Mouse (Mus musculus): Measurements from ENCODE around the gene Wdr77.

Wdr77 gene

DNA sequence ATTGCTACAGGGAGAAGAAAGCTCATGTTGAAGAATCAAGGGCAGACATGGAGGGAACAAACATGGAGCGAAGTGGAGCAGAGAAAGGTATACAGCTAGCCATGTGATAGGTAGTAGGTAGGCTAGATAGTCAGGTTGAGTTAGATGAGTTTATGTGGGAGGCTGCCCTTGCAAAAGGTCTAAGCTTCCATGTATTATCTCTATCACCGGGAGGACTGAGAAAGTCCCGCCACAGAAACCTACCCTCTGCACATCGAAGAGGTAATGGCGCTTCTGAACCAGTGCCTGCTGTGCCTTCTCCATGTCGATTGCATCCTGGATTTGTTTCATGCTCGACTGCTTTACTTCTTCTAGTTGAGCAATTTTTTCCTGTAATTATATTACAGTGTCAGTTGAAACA lies 7.8 kb upstream of the Wdr77 start:
- in situ Hi-C loops (cut with MboI, MseI) = loop anchor here (10.0 kb wide), 1 partner anchor 267 kb away; the partner anchor contains the start of gene Ddx20

DNA sequence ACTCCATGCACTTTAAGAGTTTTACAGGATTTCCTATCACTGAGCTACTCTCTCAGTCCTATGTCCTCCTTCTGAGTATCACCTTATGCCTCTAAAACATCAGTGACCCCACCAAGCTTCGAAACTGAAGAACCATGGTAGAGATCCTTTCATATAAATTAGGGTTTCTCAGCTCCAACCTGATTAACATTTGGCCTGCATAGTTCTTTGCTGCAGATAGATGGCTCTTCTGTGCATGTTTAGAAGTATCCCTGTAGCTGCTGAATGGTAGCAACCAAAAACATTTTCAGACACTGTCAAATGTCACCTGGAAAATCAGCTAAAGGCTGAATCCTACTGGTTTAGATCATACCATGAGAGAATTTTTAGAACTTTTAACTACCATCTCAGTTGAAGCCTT lies 1.9 kb upstream of the Wdr77 start:
- in situ Hi-C loops (cut with MboI, MseI) = loop anchor here (10.0 kb wide), 1 partner anchor 272 kb away; the partner anchor contains the start of gene Ddx20

DNA sequence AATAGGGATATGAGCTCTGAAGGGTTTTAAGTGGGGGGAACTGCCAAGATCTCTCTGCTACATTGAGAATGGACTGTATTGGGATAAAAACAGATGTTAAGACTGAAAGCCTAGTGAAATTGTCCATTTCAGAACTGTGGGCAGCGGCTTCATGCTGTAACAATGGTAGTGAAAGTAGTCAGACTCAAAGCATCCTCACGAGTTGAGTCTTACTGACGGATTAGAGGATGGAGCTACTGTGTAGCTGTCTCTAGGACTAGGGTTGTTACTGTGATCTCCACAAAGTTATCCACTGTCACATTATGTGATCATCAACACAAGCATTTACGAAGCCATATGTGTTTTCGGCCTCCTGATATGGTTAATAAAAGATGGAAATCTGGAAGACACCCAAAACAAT lies 965 bp upstream of the Wdr77 start:
- in situ Hi-C loops (cut with MboI, MseI) = loop anchor here (10.0 kb wide), 1 partner anchor 273 kb away; the partner anchor contains the start of gene Ddx20

DNA sequence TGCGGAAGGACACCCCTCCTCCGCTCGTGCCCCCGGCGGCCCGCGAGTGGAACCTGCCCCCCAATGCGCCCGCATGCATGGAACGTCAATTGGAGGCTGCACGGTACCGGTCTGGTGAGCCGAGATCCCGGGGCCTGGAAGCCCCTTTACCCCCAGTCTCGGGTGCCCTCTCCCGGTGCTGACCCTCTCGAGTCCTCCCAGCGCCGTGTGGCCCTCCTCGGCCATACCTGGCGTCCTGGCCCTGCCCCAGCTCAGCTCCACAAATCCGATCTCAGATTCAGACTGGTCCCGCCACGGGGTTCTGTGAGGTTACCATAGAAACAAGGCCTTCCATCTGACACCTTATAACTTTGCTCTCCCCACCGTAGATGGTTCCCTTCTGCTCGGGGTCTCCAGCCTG lies 416 bp downstream of the Wdr77 start:
- in situ Hi-C loops (cut with MboI, MseI) = loop anchor here (10.0 kb wide), 1 partner anchor 275 kb away; the partner anchor contains the start of gene Ddx20

DNA sequence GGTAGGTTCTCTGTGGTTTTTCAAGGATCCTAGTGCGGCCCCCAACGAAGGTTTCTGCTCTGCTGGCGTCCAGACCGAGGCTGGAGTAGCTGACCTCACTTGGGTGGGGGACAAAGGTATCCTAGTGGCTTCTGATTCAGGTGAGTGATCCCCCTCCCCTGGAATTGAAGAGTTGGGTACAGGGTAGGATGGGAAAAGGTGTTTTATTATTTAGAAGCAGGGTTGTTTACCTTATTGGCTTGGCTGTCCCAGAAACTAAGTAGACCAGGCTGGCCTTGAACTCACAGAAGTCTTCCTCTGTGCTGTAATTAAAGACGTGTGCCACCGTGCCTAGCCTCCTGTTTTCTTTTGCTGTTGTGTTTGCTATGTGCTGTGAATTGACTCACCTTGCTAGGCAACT lies 830 bp downstream of the Wdr77 start, which contains the start of gene Atp5f1:
TSS of gene Atp5f1 (minus strand) at position 101 of the 400 bp plus-strand sequence.
- in situ Hi-C loops (cut with MboI, MseI) = loop anchor here (10.0 kb wide), 1 partner anchor 275 kb away; the partner anchor contains the start of gene Ddx20

DNA sequence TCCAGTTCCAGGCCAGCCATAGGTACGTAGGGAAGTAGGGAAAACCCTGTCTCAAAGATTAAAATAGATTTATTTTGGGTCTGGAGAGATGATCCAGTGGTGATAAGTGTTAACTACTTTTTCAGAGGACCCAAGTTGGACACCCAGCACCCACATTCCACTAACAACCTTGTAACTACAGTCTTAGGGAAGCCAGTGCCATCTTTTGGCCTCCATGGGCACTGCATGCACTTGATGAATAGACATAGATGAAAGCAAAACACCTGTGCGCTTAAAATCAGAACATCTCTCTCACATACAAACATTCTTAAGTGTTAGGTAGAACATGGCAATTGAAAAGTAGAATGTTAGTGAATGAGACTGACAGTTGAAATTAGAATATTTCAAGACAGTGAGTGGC lies 1.5 kb downstream of the Wdr77 start:
- in situ Hi-C loops (cut with MboI, MseI) = no loop called here

DNA sequence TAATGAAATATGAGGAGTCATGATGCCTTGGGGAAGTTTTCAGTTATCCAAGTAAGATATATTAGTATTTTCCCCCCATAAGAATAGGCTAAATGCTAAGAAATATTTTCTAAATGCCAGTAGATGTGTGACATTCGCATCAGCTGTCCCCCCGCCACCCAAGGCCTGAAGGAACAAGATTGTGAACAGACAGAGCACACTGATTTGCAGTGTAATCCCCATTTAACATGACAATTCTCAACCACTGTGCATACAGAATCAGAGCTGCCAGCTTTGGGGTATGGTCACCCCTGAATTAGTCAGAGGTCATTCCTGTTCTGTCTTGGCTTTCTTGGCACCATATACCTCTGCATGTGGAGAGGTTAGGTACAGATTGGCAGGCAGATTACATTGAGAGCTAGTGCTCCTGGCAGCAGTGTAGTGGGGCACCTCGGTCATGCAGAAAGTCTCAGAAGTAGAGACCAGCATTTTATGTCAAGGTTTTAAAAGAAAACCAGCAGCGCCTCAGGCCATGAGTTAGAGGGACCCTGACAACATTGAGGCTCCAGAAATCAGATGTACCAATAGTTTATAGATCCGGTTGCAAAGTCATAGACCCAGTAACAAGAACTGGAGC lies 12.8 kb downstream of the Wdr77 start:
- in situ Hi-C loops (cut with MboI, MseI) = no loop called here

DNA sequence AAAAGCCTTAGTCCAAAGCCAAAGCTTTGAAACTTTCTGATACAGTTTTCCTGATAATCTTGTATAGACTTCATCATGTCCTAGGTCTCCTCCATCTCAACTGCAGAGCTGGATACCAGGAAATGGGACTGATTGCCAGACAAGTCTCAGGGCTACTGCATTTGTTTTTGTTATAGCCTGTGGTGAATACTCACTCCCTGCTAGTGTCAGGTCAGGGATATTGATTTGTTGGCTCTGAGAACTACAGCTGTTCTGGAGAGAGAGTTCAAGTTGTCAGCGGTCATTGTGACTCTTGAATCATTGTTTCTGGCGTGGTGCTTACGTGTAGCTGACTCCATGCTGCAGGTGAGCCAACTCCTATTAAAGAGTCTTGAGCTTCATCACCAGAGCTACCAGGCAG lies 14.2 kb downstream of the Wdr77 start, which contains the start of gene Ovgp1:
TSS of gene Ovgp1 (plus strand) at position 301 of the 400 bp plus-strand sequence.
- in situ Hi-C loops (cut with MboI, MseI) = no loop called here

DNA sequence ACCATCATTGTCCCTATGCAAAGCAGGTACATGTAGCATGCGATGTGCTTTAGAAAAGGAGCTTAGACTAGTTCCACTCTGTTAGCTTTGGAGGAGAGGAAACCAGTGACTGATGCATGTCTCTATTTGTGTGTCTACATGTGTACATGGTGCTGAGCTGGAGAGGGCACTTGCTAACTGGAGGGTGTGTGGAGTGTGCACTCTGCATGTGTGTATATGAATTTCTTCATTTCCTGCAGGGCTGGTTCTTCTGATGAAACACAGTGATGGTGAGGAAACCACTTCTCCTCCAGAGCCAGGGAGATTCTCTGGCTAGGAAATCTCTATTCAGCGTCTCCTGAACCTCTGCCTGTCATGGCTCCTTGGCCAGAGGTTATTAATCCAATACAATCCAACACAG lies 15.0 kb downstream of the Wdr77 start:
- in situ Hi-C loops (cut with MboI, MseI) = no loop called here

DNA sequence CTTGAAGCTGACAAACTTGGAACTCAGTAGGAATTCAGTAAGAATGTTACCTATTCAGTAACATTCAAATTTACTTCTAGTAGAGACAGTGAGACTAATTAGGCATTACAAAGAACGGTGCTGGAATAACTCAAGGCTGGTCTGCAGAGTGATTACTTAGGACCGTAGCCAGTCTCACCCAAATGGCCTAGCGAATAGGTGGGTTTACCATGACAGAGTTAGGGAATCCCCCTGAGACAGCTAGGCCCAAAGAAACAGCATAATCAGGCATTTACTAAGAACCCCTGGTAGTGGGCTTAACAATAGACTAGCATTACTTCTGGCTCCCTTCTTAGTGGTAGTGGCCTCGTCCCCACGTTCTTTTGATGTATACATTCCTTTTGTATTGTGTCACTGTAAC lies 30.4 kb downstream of the Wdr77 start:
- in situ Hi-C loops (cut with MboI, MseI) = loop anchor here (5.0 kb wide), 2 partner anchors 228 to 458 kb away; partner anchors contain the start of gene Chil4

DNA sequence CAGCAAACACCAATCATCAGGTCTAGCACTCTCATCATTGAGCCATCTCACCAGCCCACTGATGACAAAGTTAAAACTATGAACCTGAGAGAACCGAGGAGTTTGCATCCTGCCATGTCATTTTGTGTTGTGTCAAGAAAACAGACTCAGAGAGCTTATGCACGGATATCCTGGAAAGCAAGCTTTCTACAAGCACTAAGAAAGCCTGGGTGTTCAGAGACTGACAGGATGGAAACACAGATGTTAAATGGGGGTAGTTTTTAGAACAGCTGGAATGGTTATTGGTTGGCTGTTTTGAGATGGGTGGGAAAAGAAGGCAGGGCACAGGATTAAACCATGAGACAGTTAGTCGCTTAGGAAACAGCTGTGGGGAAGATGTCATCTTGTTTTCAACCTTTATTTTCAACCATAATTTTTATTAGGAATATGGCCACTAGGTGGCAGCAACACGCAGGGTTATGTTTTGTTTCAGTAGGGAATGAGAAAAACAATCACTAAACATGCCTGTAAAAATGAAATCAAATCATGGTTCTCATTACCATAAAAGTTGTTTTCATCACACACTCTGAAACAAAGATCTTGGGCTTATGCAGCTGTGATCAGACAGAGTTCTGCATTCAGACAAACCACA lies 32.6 kb downstream of the Wdr77 start:
- in situ Hi-C loops (cut with MboI, MseI) = loop anchor here (5.0 kb wide), 1 partner anchor 226 kb away; the partner anchor contains the start of gene Chil4

DNA sequence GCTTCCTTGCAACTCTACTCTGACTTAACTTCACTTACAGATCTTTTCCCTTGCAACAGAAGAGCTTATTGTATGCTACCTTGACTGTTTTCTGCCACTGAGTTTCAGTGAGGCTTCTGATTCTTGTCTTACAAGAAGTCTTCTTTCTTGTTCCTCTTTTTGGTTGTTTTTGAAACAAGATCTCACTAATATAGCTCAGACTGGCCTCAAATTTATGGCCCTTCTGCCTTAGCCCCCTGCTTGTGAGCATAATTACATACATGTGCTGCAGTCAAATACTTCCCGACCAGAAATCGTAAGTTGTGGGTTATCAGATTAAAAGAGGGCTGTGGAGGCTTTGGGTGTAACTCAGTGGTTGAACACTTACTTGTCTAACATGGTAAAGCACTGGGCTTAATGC lies 35.6 kb downstream of the Wdr77 start:
- in situ Hi-C loops (cut with MboI, MseI) = loop anchor here (5.0 kb wide), 1 partner anchor 223 kb away; the partner anchor contains the start of gene Chil4

DNA sequence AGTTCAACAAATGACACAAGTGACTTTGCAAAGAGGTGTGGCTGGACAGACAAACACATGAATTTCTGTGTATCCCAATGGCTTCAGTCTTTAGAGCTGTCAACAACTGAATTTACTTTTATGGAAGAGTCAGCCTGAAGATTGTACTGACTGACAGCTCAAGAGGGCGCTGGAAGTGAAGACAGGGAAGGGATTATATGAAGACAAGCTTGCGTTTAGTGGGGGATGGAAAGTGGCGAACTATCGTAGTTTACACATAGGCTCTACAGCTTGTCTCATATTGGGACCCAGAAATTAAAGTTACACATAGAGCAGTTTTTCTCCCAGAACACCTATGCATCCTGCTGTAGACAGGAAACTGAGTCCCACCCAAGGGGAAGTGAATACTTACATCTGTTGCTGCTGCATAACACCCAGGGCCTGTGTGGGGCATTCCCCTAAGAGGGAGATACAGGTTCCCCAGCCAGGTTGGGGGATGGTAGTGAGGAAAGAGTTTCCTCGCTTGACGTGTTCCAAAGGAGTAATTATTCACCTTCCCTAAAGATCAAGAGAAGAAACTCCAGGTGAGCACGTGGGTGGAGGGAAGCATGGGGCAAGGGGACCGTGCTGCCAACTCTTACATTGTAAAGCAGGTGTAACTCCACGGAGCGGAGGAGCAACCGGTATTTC lies 41.7 kb downstream of the Wdr77 start:
- in situ Hi-C loops (cut with MboI, MseI) = loop anchor here (5.0 kb wide), 1 partner anchor 66 kb away; no protein-coding TSS in a partner anchor

DNA sequence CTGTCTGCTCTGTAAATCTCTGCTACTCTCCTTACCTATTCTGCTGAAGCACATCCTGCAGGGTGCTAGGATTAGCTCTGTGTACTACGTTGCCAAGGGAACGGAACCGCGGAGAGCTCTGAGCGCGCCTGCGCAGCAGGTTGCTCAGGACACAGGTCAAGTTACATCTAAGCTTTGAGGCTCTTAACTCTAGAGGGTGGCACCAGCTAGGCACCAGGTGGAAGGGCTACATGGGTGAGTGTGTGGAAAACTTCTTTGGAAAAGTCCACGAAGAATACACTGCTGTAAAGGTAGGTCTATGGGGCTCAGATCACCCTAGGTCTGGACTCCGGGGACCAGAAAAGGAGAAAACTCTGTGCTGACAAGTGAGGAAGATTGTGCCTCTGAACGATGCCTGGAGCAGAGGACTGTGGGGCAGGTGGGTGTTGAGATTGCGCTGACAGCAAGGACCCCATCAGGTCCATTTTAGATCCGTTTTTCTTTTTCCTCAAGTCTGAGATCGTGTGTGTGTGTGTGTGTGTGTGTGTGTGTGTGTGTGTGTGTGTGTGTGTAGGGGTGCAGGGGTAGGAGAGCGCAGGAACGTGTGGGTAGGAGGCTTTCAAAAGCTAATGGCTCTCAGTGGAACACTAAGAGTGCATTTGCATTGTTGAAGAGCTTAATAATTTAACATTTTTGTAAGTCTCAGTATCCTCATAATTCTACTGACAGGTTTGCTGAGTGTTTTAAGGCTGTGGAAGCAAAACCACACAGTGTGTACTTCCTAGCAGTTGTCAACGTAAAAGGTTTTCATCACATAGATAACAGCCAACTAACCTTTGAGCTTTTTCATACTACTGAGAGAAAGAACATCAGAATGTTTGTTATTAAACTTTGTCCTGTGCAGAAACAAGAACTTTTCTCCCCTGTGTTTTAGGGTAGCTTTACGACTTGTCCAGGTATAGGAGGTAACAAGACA lies 42.5 kb downstream of the Wdr77 start:
- in situ Hi-C loops (cut with MboI, MseI) = loop anchor here (5.0 kb wide), 1 partner anchor 66 kb away; no protein-coding TSS in a partner anchor

DNA sequence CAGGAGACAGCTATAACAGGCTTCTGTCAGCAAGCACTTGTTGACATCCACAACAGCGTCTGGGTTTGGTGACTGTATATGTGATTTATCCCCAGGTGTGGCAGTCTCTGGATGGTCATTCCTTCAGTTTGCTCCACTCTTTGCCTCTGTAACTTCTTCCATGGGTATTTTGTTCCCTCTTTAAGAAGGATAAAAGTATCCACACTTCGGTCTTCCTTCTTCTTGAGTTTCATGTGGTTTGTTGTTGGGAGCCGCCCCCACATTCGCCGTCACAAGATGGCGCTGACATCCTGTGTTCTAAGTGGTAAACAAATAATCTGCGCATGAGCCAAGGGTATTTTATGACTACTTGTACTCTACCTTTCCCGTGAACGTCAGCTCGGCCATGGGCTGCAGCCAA lies 44.2 kb downstream of the Wdr77 start:
- in situ Hi-C loops (cut with MboI, MseI) = loop anchor here (5.0 kb wide), 1 partner anchor 64 kb away; no protein-coding TSS in a partner anchor

DNA sequence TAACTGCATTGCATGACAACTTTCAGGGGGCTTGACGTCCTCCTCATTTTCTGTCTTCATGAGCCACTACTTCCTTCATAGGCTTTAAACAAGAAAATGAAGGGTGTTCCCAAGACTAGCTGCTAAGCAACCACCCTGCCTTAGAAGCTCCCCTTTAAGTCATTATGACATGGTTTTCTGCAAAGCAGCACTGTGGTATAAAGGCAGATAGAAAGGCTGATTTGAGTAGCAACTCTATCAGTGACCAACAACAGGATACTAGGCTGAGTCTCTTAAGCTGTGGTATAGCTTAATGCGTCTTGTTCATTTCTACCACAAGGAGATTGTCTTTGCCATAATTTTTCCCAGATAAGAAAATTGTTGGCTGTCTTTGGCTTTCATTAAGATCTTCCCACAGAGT lies 55.4 kb downstream of the Wdr77 start, which contains the start of gene Pifo:
TSS of gene Pifo (minus strand) at position 101 of the 400 bp plus-strand sequence.
- in situ Hi-C loops (cut with MboI, MseI) = no loop called here
